Mouse (Mus musculus) kidney, adult 11 months (tissue): ENCODE measurements around the gene Myoz1.
"Not testable (repeated sequence)": the region's sequence is repeated elsewhere in the genome, so short reads cannot be mapped to it uniquely, and the experiment has no call there.

Source experiments
- DNase-seq: peaks from one replicate; pipeline ENCODE4 v3.0.0; 2022

Myoz1 gene

GRCm38 (mm10) chr14:20636968-20637367, 19.4 kb downstream of the Myoz1 start:
- not testable (repeated sequence) for DNase-seq

GRCm38 (mm10) chr14:20635546-20635945, 20.8 kb downstream of the Myoz1 start:
- DNase-seq: no peak

- no peak for DNase-seq
These were observed 25.1 kb downstream of the Myoz1 start for GRCm38 (mm10) chr14:20631253-20631652.

- DNase-seq: no peak
These were observed 29.4 kb downstream of the Myoz1 start for GRCm38 (mm10) chr14:20626971-20627370.

- no peak for DNase-seq
These were observed 29.9 kb downstream of the Myoz1 start for GRCm38 (mm10) chr14:20626447-20626846.

- no peak for DNase-seq
These were observed 33.4 kb downstream of the Myoz1 start for GRCm38 (mm10) chr14:20622907-20623306.

GRCm38 (mm10) chr14:20622412-20622811, 33.9 kb downstream of the Myoz1 start:
- DNase-seq: no peak

- no peak for DNase-seq
These were observed 34.4 kb downstream of the Myoz1 start for GRCm38 (mm10) chr14:20621903-20622302.

GRCm38 (mm10) chr14:20619131-20619530, 37.2 kb downstream of the Myoz1 start:
- DNase-seq: no peak

- DNase-seq: peak; percentile 53
These were observed 38.1 kb downstream of the Myoz1 start for GRCm38 (mm10) chr14:20618211-20618610.

- no peak for DNase-seq
These were observed 39.9 kb downstream of the Myoz1 start for GRCm38 (mm10) chr14:20616421-20616820.

GRCm38 (mm10) chr14:20615075-20615474, 41.3 kb downstream of the Myoz1 start:
- no peak for DNase-seq

- DNase-seq: no peak
These were observed 43.5 kb downstream of the Myoz1 start for GRCm38 (mm10) chr14:20612820-20613219.

GRCm38 (mm10) chr14:20610146-20610545, 46.2 kb downstream of the Myoz1 start:
- DNase-seq: peak; percentile 84

- no peak for DNase-seq
These were observed 46.8 kb downstream of the Myoz1 start for GRCm38 (mm10) chr14:20609519-20609918.

- DNase-seq: peak; percentile 50
These were observed 48.8 kb downstream of the Myoz1 start for GRCm38 (mm10) chr14:20607396-20608126.

GRCm38 (mm10) chr14:20601287-20601686, 55.1 kb downstream of the Myoz1 start:
- no peak for DNase-seq

GRCm38 (mm10) chr14:20600203-20600602, 56.1 kb downstream of the Myoz1 start:
- no peak for DNase-seq

GRCm38 (mm10) chr14:20599542-20599941, 56.8 kb downstream of the Myoz1 start:
- no peak for DNase-seq
